Mouse (Mus musculus): Measurements from ENCODE around the gene Eif2ak1. TPM values are rescaled to one million over a fixed set of nuclear protein-coding genes. Genes with fewer than 3 reads are reported as not detected.

Eif2ak1 gene
- polyA plus RNA-seq, 1 experiment from 2014 or later = 36.1 TPM

- Histone ChIP-seq H3K4me2 (peak overlapping the region; percentile 26), H3K36me3 (no peaks in the 10 kb centered on the region), H3K9me3 (no peaks in the 10 kb centered on the region), H3K27me3 (replicated peaks) (no peaks in the 10 kb centered on the region), H3K4me1 (no peaks in the 10 kb centered on the region), H3K9ac (no peak overlapping the region), H3K27ac (no peak overlapping the region), H3K4me3 (replicated peaks) (0 out of 2 replicates have a peak overlapping the region, but pooled peaks have one; percentile 1)
- 71% methylated on average over 13 of the region's 13 CpGs for WGBS
- ATAC-seq (ENCODE audit: insufficient read depth, low FRiP score, low read depth) = peak; percentile 80; the same call in 1 of the 2 replicates
Measured at GRCm38 (mm10) chr5:143818949-143819348, 1.4 kb downstream of the Eif2ak1 start.

GRCm38 (mm10) chr5:143819906-143820660 lies 2.5 kb downstream of the Eif2ak1 start:
- no peaks in the 10 kb centered on the region for H3K36me3 ChIP-seq
- H3K27ac ChIP-seq = no peak overlapping the region
- no peaks in the 10 kb centered on the region for H3K4me1 ChIP-seq
- H3K9ac ChIP-seq = no peak overlapping the region
- no peaks in the 10 kb centered on the region for H3K9me3 ChIP-seq
- H3K4me2 ChIP-seq = no peak overlapping the region
- H3K4me3 ChIP-seq (replicated peaks) = no peak overlapping the region
- no peaks in the 10 kb centered on the region for H3K27me3 ChIP-seq (replicated peaks)
- 84% methylated on average over 24 of the region's 24 CpGs for WGBS
- no peak for ATAC-seq (ENCODE audit: insufficient read depth, low FRiP score, low read depth)

- H3K27ac ChIP-seq = no peak overlapping the region
- H3K27me3 ChIP-seq (replicated peaks) = no peaks in the 10 kb centered on the region
- H3K4me3 ChIP-seq (replicated peaks) = no peak overlapping the region
- H3K4me2 ChIP-seq = no peak overlapping the region
- no peak for ATAC-seq (ENCODE audit: insufficient read depth, low FRiP score, low read depth)
- 93% methylated on average over 5 of the region's 5 CpGs for WGBS
- H3K4me1 ChIP-seq = no peaks in the 10 kb centered on the region
- no peaks in the 10 kb centered on the region for H3K9me3 ChIP-seq
- H3K9ac ChIP-seq = no peak overlapping the region
- H3K36me3 ChIP-seq = no peaks in the 10 kb centered on the region
Measured at GRCm38 (mm10) chr5:143820820-143821219, 3.2 kb downstream of the Eif2ak1 start.

GRCm38 (mm10) chr5:143871547-143872169 lies 54.1 kb downstream of the Eif2ak1 start:
- peaks cover 11% of the 10 kb centered on the region for H3K36me3 ChIP-seq
- no peaks in the 10 kb centered on the region for H3K9me3 ChIP-seq
- H3K4me2 ChIP-seq = no peak overlapping the region
- H3K4me1 ChIP-seq = no peaks in the 10 kb centered on the region
- H3K9ac ChIP-seq = no peak overlapping the region
- 82% methylated on average over 11 of the region's 11 CpGs for WGBS
- H3K4me3 ChIP-seq (replicated peaks) = no peak overlapping the region
- no peak overlapping the region for H3K27ac ChIP-seq
- H3K27me3 ChIP-seq (replicated peaks) = no peaks in the 10 kb centered on the region
- no peak for ATAC-seq (ENCODE audit: insufficient read depth, low FRiP score, low read depth)

- ATAC-seq (ENCODE audit: insufficient read depth, low FRiP score, low read depth) = peak; percentile 50; the same call in 1 of the 2 replicates
- Histone ChIP-seq H3K9me3 (no peaks in the 10 kb centered on the region), H3K4me2 (no peak overlapping the region), H3K27ac (no peak overlapping the region), H3K36me3 (peaks cover 15% of the 10 kb centered on the region), H3K4me3 (replicated peaks) (no peak overlapping the region), H3K27me3 (replicated peaks) (no peaks in the 10 kb centered on the region), H3K4me1 (no peaks in the 10 kb centered on the region), H3K9ac (no peak overlapping the region)
- WGBS = 61% methylated on average over 4 of the region's 4 CpGs
Measured at GRCm38 (mm10) chr5:143874571-143874970, 57.0 kb downstream of the Eif2ak1 start.

GRCm38 (mm10) chr5:143885274-143885673 lies 67.7 kb downstream of the Eif2ak1 start:
- WGBS = 94% methylated on average over 3 of the region's 3 CpGs
- ATAC-seq (ENCODE audit: insufficient read depth, low FRiP score, low read depth) = no peak
- Histone ChIP-seq H3K4me1 (no peaks in the 10 kb centered on the region), H3K4me3 (replicated peaks) (no peak overlapping the region), H3K36me3 (peaks cover 54% of the 10 kb centered on the region), H3K27ac (no peak overlapping the region), H3K4me2 (no peak overlapping the region), H3K9me3 (no peaks in the 10 kb centered on the region), H3K9ac (no peak overlapping the region), H3K27me3 (replicated peaks) (no peaks in the 10 kb centered on the region)

- Histone ChIP-seq H3K9ac (no peak overlapping the region), H3K4me1 (no peaks in the 10 kb centered on the region), H3K27me3 (replicated peaks) (no peaks in the 10 kb centered on the region), H3K9me3 (no peaks in the 10 kb centered on the region), H3K4me2 (no peak overlapping the region), H3K27ac (no peak overlapping the region), H3K4me3 (replicated peaks) (no peak overlapping the region), H3K36me3 (peaks cover 29% of the 10 kb centered on the region)
- no peak for ATAC-seq (ENCODE audit: insufficient read depth, low FRiP score, low read depth)
- 66% methylated on average over 6 of the region's 6 CpGs for WGBS
Measured at GRCm38 (mm10) chr5:143890741-143891140, 73.2 kb downstream of the Eif2ak1 start.

GRCm38 (mm10) chr5:143892255-143892886 lies 74.8 kb downstream of the Eif2ak1 start:
- WGBS = 73% methylated on average over 9 of the region's 9 CpGs
- Histone ChIP-seq H3K9ac (no peak overlapping the region), H3K9me3 (no peaks in the 10 kb centered on the region), H3K36me3 (peaks cover 20% of the 10 kb centered on the region), H3K27ac (no peak overlapping the region), H3K27me3 (replicated peaks) (no peaks in the 10 kb centered on the region), H3K4me3 (replicated peaks) (no peak overlapping the region), H3K4me1 (no peaks in the 10 kb centered on the region), H3K4me2 (no peak overlapping the region)
- no peak for ATAC-seq (ENCODE audit: insufficient read depth, low FRiP score, low read depth)

GRCm38 (mm10) chr5:143893396-143893795 lies 75.8 kb downstream of the Eif2ak1 start:
- Histone ChIP-seq H3K9ac (no peak overlapping the region), H3K9me3 (no peaks in the 10 kb centered on the region), H3K4me1 (no peaks in the 10 kb centered on the region), H3K4me2 (no peak overlapping the region), H3K27me3 (replicated peaks) (no peaks in the 10 kb centered on the region), H3K4me3 (replicated peaks) (no peak overlapping the region), H3K27ac (no peak overlapping the region), H3K36me3 (peaks cover 23% of the 10 kb centered on the region)
- ATAC-seq (ENCODE audit: insufficient read depth, low FRiP score, low read depth) = no peak
- 63% methylated on average over 5 of the region's 5 CpGs for WGBS

- 87% methylated on average over 14 of the region's 14 CpGs for WGBS
- H3K36me3 ChIP-seq = peaks cover 33% of the 10 kb centered on the region
- no peak within 1 kb of the TSS for H3K27ac ChIP-seq
- H3K9me3 ChIP-seq = no peaks in the 10 kb centered on the region
- H3K27me3 ChIP-seq (replicated peaks) = no peaks in the 10 kb centered on the region
- no peak within 1 kb of the TSS for H3K4me2 ChIP-seq
- H3K4me3 ChIP-seq (replicated peaks) = no peak within 1 kb of the TSS
- H3K4me1 ChIP-seq = no peaks in the 10 kb centered on the region
- no peak for ATAC-seq (ENCODE audit: insufficient read depth, low FRiP score, low read depth)
- H3K9ac ChIP-seq = no peak within 1 kb of the TSS
Measured at GRCm38 (mm10) chr5:143897635-143898330, 80.2 kb downstream of the Eif2ak1 start, which contains the start of gene Ankrd61. Gene Ankrd61 (minus strand): TSS chr5:143897685.

- 79% methylated on average over 3 of the region's 3 CpGs for WGBS
- ATAC-seq (ENCODE audit: insufficient read depth, low FRiP score, low read depth) = no peak
Measured at GRCm38 (mm10) chr5:143902111-143902510, 84.5 kb downstream of the Eif2ak1 start.

More at GRCm38 (mm10) chr5:143902111-143902510, 84.5 kb downstream of the Eif2ak1 start:
- H3K4me2 ChIP-seq = no peak overlapping the region
- no peaks in the 10 kb centered on the region for H3K27me3 ChIP-seq (replicated peaks)
- peaks cover 52% of the 10 kb centered on the region for H3K36me3 ChIP-seq
- no peak overlapping the region for H3K4me3 ChIP-seq (replicated peaks)
- H3K9ac ChIP-seq = no peak overlapping the region
- no peaks in the 10 kb centered on the region for H3K4me1 ChIP-seq
- H3K27ac ChIP-seq = no peak overlapping the region
- no peaks in the 10 kb centered on the region for H3K9me3 ChIP-seq
